Mouse (Mus musculus) heart, embryonic 11.5 days (tissue): ENCODE results near the gene Slc26a1. TPM values are rescaled to one million over a fixed set of nuclear protein-coding genes. Genes with fewer than 3 reads are reported as not detected.

Experiments
- ATAC-seq: fragments of 200-750 bp; cut with Nextera tagmentation; replicated peaks from 2 replicates; pipeline ENCODE4 v1.8.0; 2017; ENCODE audit warnings: moderate library complexity; ENCODE audit not compliant: insufficient number of reproducible peaks, low FRiP score, low TSS enrichment
- H3K27ac ChIP-seq: fragments of 300-500 bp; sonication (generic); 2 replicates; pipeline ENCODE4 v1.5.1; 2014; ENCODE audit warnings: mild to moderate bottlenecking, low read depth, low read length
- H3K27me3 ChIP-seq: fragments of 300-500 bp; sonication (generic); 2 replicates; pipeline ENCODE4 v1.6.1; 2014; ENCODE audit warnings: mild to moderate bottlenecking, low read length, mixed read lengths; ENCODE audit not compliant: control insufficient read depth, insufficient read depth
- H3K36me3 ChIP-seq: fragments of 300-500 bp; sonication (generic); 2 replicates; pipeline ENCODE4 v1.6.1; 2014; ENCODE audit warnings: mild to moderate bottlenecking, low read length, moderate library complexity, mixed read lengths; ENCODE audit not compliant: control insufficient read depth, insufficient read depth
- H3K4me1 ChIP-seq: fragments of 300-500 bp; sonication (generic); 2 replicates; pipeline ENCODE4 v1.6.1; 2014; ENCODE audit warnings: low read length; ENCODE audit not compliant: control insufficient read depth, insufficient read depth
- H3K4me2 ChIP-seq: fragments of 300-500 bp; sonication (generic); 2 replicates; pipeline ENCODE4 v1.6.1; 2014; ENCODE audit warnings: mild to moderate bottlenecking, moderate library complexity
- H3K4me3 ChIP-seq: fragments of 300-500 bp; sonication (generic); 2 replicates; pipeline ENCODE4 v1.5.1; 2014; ENCODE audit warnings: low read depth, low read length
- H3K9ac ChIP-seq: fragments of 300-500 bp; sonication (generic); 2 replicates; pipeline ENCODE4 v1.6.1; 2014; ENCODE audit warnings: mild to moderate bottlenecking, low read depth, low read length, moderate library complexity
- H3K9me3 ChIP-seq: fragments of 300-500 bp; sonication (generic); replicated peaks from 2 replicates; pipeline ENCODE4 v1.6.1; 2016; ENCODE audit warnings: low read length; ENCODE audit not compliant: control insufficient read depth
- WGBS: fragments of 180-500 bp; shearing (Covaris S2); extraction: QIAGEN DNeasy Blood & Tissue Kit; methylation state at CpG from one replicate; pipeline ENCODE4 v1.1.7; 2014; ENCODE audit not compliant: insufficient replicate concordance; 5-methylcytosine and 5-hydroxymethylcytosine counted together
- polyA plus RNA-seq: library from polyadenylated mRNA; unstranded; fragments of >200 nt; fragmentation: Nextera tagmentation; extraction: Ambion mirVana; gene quantifications from 2 replicates; pipeline ENCODE4 v1.2.1, GENCODE M21; 2014

The Slc26a1 gene
- polyA plus RNA-seq, 1 experiment from 2014 or later: 0.70 TPM

- WGBS: 30% methylated on average over 6 of the region's 6 CpGs
- Histone ChIP-seq H3K36me3 (peaks cover 19% of the 10 kb centered on the region), H3K9ac (no peak overlapping the region), H3K4me2 (no peak overlapping the region; the same call in 1 of the 2 replicates), H3K4me1 (peaks cover 13% of the 10 kb centered on the region; the same call in 1 of the 2 replicates), H3K4me3 (no peak overlapping the region), H3K9me3 (no peaks in the 10 kb centered on the region), H3K27ac (peak overlapping the region; percentile 38; the same call in 1 of the 2 replicates), H3K27me3 (no peaks in the 10 kb centered on the region; the same call in 1 of the 2 replicates)
- peak; percentile 74 for ATAC-seq
Observed at GRCm38 (mm10) chr5:108708981-108709731, 33.8 kb upstream of the Slc26a1 start.

DNA sequence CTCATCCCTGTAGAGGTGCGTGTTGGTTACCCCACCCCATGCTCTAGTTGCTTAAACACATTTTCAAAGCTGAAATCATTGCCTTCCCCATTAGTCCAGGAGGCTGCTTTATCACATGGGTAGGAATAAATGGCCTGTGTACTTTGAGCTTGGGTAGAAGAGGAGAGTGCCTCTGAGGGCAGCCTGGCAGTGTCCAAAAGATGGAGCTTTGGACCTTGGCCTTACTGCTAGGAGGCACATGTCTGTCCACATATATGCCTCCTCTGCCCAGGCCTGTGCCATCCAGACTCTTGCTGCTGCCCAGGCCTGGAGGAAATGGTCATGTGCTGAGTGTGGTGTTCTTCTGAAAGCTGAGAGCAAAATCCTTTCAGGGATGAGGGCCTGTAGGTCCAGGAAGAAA is 33.0 kb upstream of the Slc26a1 start:
- peaks cover 13% of the 10 kb centered on the region; the same call in 1 of the 2 replicates for H3K4me1 ChIP-seq
- 92% methylated on average over 1 of the region's 1 CpGs for WGBS
- no peak for ATAC-seq
- H3K36me3 ChIP-seq: peaks cover 19% of the 10 kb centered on the region
- H3K9ac ChIP-seq: no peak overlapping the region
- H3K27ac ChIP-seq: peak overlapping the region; percentile 75
- no peak overlapping the region for H3K4me3 ChIP-seq
- H3K9me3 ChIP-seq: no peaks in the 10 kb centered on the region
- H3K4me2 ChIP-seq: no peak overlapping the region
- H3K27me3 ChIP-seq: no peaks in the 10 kb centered on the region

DNA sequence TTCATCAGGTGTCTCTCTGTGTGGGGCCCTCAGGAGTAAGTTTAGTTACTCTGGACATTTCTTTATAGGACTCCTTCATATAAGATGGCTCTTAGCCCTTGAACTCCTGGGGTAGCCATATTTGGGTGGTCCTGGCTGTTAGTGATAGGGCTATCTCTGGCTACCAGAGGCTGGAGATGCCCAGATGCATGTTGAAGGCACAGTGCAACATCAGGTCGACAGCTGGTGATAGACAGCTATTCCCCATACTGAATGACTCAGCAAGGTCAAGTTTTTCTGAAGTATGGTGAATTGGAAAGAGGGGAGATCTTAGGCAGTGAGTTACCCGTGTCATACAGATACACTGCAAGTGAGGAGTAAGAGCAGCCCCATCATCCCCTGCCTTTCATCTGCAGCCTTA is 32.4 kb upstream of the Slc26a1 start:
- ATAC-seq: peak; percentile 29; the same call in 1 of the 2 replicates
- 57% methylated on average over 2 of the region's 2 CpGs for whole genome bisulfite sequencing
- Histone ChIP-seq H3K4me3 (no peak overlapping the region), H3K36me3 (peaks cover 19% of the 10 kb centered on the region), H3K4me1 (peaks cover 15% of the 10 kb centered on the region; the same call in 1 of the 2 replicates), H3K9ac (no peak overlapping the region), H3K27ac (peak overlapping the region; percentile 75), H3K27me3 (no peaks in the 10 kb centered on the region), H3K4me2 (no peak overlapping the region; the same call in 1 of the 2 replicates), H3K9me3 (no peaks in the 10 kb centered on the region)

DNA sequence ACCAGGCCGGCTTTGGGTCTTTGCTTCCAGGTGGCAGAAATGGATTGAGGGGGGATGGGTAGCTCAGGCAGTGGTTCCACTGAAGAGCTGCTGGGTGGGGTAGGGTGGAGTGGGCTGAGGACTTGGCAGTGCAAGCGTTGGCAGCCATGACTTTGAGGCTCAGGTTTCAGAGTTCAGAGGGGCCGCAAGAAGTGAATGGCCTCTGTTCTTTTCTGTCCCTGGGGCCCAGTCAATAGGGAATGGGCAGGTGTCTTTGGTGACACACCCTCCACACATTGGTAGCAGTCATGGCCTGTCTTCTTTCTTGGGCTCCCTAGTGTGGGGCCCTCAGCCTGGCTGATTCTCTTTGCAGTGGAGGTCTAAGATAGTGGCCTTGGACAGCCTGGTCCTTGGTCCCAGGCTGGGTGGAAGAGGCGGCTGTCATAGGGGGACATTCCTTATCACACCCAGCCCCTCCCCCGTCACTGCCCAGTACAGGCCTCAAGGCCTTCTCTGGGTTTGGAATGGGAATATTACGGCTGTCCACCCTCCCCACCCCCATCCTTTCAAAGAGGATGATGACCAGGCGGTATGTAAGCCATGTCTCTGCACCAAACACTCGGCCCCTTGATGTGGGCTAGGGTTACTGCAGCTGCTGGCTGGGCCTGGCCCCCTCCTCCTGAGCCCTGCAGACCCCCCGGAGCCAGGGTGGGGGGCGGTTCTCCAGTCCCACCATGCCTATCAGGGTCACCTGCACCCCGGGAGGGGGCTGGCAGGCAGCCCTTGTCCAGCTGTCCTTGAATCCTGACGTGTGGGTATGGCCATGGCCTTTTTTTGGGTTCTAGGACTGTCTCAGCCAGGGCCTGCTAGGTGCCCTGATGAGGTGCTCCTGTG is 28.6 kb upstream of the Slc26a1 start:
- H3K9me3 ChIP-seq: no peaks in the 10 kb centered on the region
- no peak overlapping the region for H3K4me3 ChIP-seq
- no peak overlapping the region for H3K4me2 ChIP-seq
- H3K27me3 ChIP-seq: no peaks in the 10 kb centered on the region
- peaks cover 44% of the 10 kb centered on the region for H3K4me1 ChIP-seq
- 0 out of 2 replicates have a peak overlapping the region, but pooled peaks have one; percentile 12 for H3K9ac ChIP-seq
- H3K36me3 ChIP-seq: peaks cover 19% of the 10 kb centered on the region
- ATAC-seq: 0 out of 2 replicates have a peak, but pooled peaks have one; percentile 2
- no peak overlapping the region for H3K27ac ChIP-seq
- WGBS: 61% methylated on average over 12 of the region's 12 CpGs

DNA sequence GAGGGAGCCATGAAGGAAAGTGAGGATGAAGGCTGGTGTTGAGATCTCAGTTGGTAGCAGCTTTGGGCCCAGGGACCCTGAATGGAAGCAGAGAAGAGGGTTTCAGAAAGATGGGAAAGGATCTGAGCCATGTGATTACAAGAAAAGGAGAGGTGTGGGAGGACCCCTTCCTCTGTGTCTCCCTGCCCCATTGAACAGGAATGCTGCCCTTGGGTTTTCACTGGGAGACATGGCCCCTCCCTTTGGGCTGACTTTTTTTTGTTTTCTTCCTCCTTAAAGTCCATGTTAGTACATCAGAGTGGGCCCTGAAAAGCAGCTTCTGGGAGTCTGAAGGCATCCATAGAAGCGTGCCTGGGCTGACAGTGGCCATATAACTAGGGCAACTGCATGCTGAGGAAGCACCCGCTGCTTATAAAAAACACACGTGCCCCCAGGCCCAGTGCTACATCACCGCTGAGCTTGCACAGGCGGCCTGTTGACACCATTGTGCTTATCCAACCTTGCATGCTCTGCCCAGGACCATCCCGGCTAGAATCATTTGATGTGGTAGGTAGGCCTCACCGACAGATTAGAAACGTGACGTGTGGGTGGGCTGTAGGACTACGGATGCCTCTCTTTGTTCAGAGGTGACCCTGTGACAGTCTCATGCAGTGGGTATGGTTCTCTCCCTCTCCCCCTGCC is 26.1 kb upstream of the Slc26a1 start:
- Histone ChIP-seq H3K9me3 (no peaks in the 10 kb centered on the region), H3K4me2 (no peak overlapping the region), H3K36me3 (peaks cover 16% of the 10 kb centered on the region), H3K27me3 (no peaks in the 10 kb centered on the region), H3K27ac (peak overlapping the region; percentile 31), H3K4me1 (peaks cover 50% of the 10 kb centered on the region), H3K4me3 (no peak overlapping the region), H3K9ac (no peak overlapping the region)
- WGBS: 69% methylated on average over 10 of the region's 10 CpGs
- ATAC-seq: no peak

GRCm38 (mm10) chr5:108700346-108700745 is 25.0 kb upstream of the Slc26a1 start:
- Histone ChIP-seq H3K9ac (no peak overlapping the region), H3K4me1 (peaks cover 60% of the 10 kb centered on the region), H3K36me3 (peaks cover 8% of the 10 kb centered on the region), H3K9me3 (no peaks in the 10 kb centered on the region), H3K27me3 (no peaks in the 10 kb centered on the region), H3K4me2 (no peak overlapping the region), H3K27ac (peak overlapping the region; percentile 54), H3K4me3 (no peak overlapping the region)
- peak; percentile 39 for ATAC-seq
- WGBS: 16% methylated on average over 3 of the region's 3 CpGs

- Histone ChIP-seq H3K27me3 (0 out of 2 replicates have a peak, but pooled peaks cover 3% of the 10 kb centered on the region), H3K4me1 (peaks cover 52% of the 10 kb centered on the region), H3K36me3 (peaks cover 5% of the 10 kb centered on the region; the same call in 1 of the 2 replicates), H3K27ac (peak overlapping the region; percentile 29; the same call in 1 of the 2 replicates), H3K4me2 (peak overlapping the region; percentile 27), H3K9me3 (no peaks in the 10 kb centered on the region), H3K9ac (no peak overlapping the region), H3K4me3 (no peak overlapping the region)
- ATAC-seq: no peak
- 66% methylated on average over 4 of the region's 4 CpGs for WGBS
Observed at GRCm38 (mm10) chr5:108697341-108697753, 22.0 kb upstream of the Slc26a1 start.

DNA sequence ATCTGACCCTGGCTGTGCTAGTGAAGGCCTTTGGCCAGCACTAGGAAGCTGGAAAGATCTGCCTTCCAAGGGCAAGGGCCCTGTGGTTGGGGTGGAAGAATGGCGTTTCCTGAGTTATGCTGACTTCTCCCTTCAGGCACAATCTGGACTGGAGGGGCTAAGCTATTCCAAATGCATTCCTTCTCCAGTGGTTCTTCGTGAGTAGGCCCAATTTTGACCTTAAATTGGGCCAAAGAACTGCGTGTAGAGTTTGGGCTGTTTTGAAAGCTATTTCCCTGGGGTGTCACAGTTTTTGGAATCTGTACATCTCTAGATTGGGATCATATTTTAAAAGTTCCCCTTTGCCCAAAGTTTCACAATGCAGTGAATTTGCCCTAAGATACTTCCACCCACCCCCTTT is 21.2 kb upstream of the Slc26a1 start:
- Histone ChIP-seq H3K9me3 (no peaks in the 10 kb centered on the region), H3K27me3 (0 out of 2 replicates have a peak, but pooled peaks cover 3% of the 10 kb centered on the region), H3K4me3 (no peak overlapping the region), H3K27ac (no peak overlapping the region), H3K4me2 (peak overlapping the region; percentile 29; the same call in 1 of the 2 replicates), H3K4me1 (peaks cover 46% of the 10 kb centered on the region), H3K9ac (0 out of 2 replicates have a peak overlapping the region, but pooled peaks have one; percentile 10), H3K36me3 (peaks cover 5% of the 10 kb centered on the region; the same call in 1 of the 2 replicates)
- 82% methylated on average over 3 of the region's 3 CpGs for WGBS
- no peak for ATAC-seq
